Mouse (Mus musculus): ENCODE data around the gene Ankrd39.

The Ankrd39 gene

GRCm38 (mm10) chr1:36493299-36493698 lies 53.9 kb downstream of the Ankrd39 start:
- no peak for DNase-seq (ENCODE audit: extremely low read depth, low read depth)

GRCm38 (mm10) chr1:36492416-36493139 lies 54.7 kb downstream of the Ankrd39 start:
- no peak for DNase-seq (ENCODE audit: extremely low read depth, low read depth)

GRCm38 (mm10) chr1:36489661-36490060 lies 57.6 kb downstream of the Ankrd39 start:
- DNase-seq (ENCODE audit: extremely low read depth, low read depth): no peak

Data from MEL-GATA-1-ER (cell line).